Mouse (Mus musculus): ENCODE results near the gene Dbn1.

DNA sequence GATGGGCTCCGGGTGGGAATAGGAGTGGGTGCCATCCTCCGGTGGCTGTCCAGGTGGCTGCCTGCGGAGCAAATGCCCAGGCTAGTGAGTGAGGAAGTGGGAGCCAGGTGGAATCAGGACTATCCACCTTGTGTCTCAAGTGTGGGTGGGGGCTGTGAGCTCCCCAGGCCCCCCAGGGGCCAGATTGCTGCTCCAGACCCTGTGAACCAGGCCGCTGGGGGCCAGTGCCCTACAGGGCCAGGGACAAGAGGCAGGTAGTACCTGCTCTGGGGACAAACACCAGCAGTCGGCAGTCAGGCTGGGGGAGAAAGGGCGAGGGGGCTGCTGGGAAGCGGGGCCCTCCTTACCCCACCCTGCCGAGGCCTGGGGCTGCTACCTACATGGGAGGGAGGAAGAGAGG lies 11.7 kb downstream of the Dbn1 start:
- TF ChIP-seq CTCF (IDR thresholded peaks at IDR 0.05; ENCODE audit: borderline replicate concordance, extremely low read depth, insufficient read depth, insufficient read length) = no peak
- TF ChIP-seq POLR2A (IDR thresholded peaks at IDR 0.05; ENCODE audit: borderline replicate concordance, extremely low read depth, insufficient read depth, insufficient read length, poor library complexity, severe bottlenecking) = no peak

All from brain, embryonic 14.5 days (tissue).